Mouse (Mus musculus) adrenal gland, adult 8-10 months (tissue): Measurements from ENCODE around the gene Klhl25. TPM values are rescaled to one million over a fixed set of nuclear protein-coding genes. Genes with fewer than 3 reads are reported as not detected.
"Not testable (repeated sequence)": the region's sequence is repeated elsewhere in the genome, so short reads cannot be mapped to it uniquely, and the experiment has no call there.

Experiments used
- DNase-seq: peaks from one replicate; pipeline ENCODE4 v3.0.0; 2022
- total RNA-seq, 4 experiments: library from RNA; stranded (reverse); gene quantifications; 2 replicates each; pipeline ENCODE4 v1.2.4; 2022

Klhl25 gene
- total RNA-seq, result 10 to 100 TPM; 15.2 to 18.5 (median 17.5) TPM

DNA sequence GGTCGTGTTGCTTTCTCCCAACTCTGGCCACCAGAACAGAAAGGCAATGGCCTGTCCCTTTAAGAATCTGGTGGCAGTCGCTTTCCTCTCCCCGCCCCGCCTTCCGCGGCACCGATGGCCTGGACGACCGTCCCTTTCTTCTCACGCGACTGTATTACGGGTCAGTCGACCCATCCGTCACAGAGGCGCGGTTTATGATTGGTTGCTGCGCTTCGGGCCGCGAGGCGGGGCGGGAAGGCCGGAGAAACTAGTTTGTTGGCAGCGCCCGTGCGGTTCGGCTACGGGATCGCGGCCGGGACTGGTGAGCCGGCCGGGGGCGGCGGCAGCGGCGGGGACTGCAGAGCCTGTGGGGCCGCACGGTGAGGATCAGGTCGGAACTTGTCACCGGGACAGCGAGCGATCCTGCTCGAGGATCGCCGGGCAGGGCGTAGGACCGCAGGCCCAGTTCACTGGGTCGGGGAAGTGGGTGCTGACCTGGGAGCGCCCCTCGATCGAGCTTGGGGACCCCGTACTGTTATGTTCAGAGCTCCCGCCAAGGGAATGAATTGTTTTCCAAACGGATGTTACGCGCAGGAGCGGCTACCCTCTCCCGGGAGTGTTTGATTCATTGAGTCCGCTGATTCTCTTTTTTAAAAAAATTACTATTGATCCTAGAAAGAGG, at the start of gene Klhl25:
Gene Klhl25, plus strand, starts transcription at position 196 of the 661 bp plus-strand sequence.
- DNase-seq, result peak; percentile 97

DNA sequence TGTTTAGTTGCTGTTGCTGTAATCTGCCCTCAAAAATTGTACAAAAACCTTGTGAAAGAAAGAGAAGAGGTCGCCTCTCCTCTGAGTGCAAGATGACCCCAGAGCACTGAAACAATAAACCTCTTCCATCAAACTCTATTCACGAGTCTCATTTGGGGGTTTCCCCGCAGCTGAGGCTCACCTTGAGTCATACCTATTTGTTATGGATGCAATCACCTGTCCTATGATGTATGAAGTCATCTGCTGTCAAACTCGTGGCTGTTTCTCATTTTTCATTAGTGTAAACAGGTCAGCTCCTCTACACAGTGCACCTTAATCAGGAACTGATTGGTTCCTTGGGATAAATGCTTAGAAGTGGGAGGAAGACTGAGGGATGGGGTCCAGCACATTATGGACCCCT, 47.6 kb upstream of the Klhl25 start:
- no peak for DNase-seq

DNA sequence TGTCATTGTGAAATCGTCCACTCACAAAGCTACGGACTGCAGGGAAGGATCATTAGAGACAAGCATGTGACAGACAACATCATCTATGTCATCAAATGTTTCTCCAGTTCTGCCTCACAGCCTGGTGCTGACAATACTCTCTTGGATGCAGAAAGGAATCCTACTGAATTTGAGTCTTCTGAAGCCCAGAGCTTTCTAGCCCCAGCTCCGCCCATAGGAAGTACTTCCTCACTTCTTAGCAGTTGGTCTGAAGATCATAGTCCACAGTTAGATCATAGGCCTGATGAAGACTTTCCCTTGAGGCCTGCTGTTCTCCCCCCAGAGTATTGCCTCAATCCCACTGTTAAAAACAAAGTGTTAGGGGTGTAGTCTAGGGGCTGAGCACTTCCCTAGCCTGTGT, 47.1 kb upstream of the Klhl25 start:
- no peak for DNase-seq

DNA sequence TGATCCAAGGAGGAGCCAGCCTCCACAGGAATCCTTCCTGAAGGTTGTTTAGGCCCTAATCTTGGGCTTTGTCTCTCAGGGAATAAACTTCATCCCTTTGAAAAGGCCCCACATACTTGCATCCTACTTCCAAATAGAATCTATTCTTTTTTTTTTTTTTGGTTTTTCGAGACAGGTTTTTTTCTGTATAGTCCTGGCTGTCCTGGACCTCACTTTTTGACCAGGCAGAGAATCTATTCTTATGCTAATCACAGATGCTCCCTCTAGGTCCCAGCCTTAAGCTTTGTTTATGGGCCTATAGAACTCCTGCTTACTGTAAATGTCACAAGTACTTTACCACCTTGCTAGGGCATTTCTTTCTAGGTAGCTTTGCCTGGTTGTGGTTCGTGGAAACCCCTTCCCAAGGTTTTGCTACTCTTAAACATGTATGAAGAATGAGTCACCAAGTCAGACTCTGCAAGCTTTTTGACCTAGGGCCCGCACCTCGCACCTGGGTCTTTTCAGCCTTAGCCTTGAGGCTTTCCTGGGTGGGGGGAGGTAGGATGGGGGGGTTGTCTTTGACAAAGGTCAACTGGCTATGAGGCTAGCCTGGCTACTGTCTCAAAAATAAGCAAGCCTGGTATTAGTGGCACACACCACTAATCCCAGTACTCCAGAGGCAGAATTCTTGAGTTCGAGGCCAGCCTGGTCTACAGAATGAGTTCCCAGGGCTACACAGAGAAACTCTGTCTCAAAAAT, 46.3 kb upstream of the Klhl25 start:
- no peak for DNase-seq

DNA sequence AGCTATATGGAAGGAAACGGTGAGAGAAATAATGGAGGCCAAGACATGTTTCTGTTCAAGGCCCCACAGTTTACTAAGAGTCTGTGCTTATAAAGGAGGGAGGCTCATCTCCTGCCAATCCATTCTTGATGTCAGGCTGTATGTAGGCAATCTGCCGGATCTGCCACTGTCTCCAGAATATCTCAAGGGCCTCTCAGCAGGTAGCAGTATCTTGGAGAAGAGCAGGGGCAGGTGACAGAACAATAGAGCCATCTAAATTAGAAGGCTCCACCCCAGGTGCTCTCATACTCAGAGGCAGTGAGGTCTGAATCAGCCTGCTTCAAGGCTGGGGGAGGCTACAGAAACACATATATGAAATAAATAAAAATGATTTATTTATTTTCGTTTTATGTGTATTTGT, 45.2 kb upstream of the Klhl25 start:
- DNase-seq, result no peak

DNA sequence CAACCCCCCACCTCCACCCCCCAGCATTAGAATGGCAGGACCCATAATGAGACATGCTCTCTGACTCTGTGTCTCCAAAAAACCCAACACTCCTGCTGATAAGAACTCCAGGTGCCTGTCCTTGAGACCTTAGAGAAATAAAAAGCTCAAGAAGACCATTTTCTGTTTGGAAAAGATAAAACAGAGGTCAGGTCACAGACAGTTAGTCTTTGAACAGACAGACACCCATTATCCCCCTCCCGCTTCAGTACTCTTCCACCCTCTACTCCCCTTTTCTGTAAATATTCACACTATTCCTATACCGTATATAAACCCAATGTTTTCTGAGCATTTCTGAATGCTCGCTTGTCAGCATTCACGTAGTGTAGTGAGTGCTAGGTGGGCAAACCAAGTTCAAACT, 41.9 kb upstream of the Klhl25 start:
- no peak for DNase-seq

DNA sequence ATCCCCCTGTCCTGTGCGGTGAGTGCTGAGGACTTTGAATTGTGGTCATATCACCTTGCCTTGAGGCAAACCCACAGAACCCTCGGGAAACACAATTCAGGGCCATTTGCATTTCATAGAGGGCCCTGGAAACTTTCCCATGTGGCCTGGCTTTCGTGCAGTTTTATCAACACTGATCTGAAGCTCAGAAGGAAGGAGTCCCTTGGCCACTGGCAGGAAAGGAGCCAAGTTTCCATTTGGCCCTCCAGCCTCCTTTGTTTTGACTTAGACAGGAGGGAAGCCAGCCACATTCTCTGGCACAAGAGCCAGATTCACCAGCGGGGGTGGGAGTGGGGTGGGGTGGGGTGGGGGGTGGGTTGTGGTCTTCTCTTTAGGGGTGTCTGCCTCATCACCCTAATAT, 41.4 kb upstream of the Klhl25 start:
- DNase-seq, result peak; percentile 45

DNA sequence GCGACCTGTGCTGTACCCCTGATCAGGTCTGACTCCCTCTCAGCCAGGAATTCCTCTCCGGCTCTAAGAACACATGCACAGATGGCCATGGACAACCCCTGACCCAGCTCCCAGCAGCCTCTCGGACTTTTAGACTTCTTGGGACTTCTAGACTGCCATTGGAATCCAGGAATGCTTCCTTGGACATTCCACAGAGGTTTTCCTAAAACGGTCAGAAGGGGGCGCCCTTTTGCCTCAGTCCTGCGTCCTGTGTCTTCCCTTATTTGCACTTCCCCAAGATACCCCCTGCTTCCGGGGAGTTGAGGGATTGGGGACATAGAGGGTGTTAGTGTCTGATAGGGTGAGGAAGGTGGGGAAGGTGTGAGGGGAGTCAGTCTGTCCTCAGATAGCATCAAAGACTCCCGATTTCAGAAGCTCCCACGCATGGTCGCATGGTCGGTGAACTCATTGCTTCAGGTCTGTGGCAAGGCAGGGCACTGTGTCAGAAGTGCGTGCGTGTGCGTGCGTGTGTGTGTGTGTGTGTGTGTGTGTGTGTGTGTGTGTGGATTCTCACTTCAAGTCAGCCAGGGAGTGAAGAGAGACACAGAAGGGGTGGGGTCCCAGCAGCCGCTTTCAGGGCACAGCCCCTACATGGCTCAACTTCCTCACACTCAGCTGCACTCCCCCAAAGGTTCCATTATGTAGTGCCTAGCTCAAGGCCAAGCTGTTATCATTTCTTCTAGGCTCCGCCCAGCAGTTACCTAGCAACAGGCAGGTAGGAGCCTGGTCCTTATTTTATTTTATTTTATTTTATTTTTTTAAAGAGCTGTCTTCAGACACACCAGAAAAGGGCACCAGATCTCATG, 40.4 kb upstream of the Klhl25 start:
- no peak for DNase-seq

DNA sequence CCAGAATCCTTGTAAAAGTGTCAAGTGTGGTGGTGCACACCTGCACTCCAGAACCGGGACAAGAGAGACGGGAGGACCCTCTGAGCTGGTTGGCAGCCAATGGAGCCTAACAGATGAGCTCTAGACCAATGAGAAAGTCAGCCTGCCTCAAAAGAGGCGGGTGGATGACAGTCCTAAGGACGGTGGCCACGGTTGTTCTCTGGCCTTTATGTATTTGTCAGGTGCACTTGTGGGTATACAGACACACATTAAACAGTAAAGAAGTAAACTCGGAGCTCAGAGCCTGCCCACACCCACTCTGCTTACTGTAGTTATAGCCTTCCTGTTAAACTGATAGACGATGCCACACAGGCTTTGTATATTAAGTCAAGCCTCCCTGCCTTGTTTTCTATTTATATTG, 27.4 kb upstream of the Klhl25 start:
- DNase-seq, result no peak

DNA sequence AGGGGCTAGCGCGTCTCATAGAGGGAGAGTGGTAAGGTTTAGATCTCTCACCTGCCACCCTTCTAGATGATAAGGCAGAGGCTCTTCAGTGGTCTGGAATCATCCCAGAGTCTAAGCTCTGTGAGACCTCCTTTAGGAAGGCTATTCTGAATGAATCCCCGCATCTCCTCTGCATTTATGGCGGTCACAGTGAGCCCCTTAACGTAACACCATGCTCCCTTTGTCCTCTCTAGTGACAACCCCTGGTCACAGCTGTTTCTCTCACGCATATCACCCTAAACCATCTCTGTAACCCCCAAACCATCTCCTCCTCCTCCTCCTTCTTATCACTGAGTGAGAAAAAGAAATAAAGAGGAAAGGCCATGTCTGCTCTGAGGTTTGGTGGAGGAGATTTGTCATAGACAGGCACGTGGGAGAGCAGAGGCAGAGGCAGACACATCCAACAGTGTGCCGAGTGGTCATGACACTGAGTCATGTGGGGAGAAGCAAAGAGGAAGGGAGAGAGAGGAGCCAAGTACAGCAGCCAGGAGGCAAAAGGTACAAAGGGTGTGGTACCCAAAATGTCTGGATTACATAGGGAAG, 25.9 kb upstream of the Klhl25 start:
- no peak for DNase-seq

DNA sequence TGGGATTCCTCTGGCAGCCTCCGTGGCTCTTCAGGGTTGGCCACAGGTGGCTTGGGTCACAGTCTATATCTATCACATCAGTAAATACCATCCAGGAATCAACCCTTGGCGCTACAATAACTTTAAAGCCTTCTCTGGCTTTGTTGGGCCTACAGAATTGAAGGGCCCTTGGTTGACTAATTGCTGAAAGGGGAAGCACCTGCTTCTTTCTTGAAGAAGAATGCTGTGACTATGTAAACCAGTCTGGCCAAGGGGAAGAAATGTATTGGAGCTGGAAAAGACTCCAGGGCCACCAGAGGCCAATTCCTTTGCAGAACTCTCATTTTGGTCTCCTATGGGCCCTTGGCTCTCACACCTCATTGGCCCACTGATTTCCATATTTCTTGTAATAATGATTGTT, 25.0 kb upstream of the Klhl25 start:
- no peak for DNase-seq

DNA sequence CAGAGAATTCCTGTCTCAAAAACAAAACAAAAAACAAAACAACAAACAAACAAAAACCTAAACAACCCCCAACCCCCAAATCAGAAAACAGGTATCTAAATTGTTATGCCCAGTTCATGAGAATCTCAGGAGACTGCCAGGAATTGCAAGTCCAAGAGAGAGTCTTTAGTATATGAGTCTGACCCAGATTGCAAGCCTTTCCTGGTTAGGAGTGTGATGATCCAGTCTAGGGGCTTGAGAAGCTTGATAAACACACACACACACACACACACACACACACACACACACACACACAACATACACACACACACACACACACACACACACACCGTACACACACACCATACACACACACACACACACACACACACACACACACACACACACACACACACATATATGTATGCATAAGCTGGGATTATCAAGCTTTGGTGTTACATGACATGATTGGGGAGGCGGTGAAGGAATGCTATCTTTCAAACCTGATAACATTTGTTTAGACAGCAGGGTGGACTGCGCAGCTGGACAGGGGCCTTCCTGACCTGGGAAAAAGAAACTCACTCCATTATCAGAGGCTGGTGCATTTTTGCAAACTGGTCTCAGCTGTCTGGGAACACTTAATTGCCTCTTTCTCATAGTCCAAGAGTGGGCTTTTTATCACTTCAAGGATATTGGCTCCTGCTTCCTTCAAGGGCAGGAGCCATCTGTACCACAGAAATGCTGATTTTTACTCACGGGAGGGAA, 21.6 kb upstream of the Klhl25 start:
- DNase-seq, result no peak

DNA sequence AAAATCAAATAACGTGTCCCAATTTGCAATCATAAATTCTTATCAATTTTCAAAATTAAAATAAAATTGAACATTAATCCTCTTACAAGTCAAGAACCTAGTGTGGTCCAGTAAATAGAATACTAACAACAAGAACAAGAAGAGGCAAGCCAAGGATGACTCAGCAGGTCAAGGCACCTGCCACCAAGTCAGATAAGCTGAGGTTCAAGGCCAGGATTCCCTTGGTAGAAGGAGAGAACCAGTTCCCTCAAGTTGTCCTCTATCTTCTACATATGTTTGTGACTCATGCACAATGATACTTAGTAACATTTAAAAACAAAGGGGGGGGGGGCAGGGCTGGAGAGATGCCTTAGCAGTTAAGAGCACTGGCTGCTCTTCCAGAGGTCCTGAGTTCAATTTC, 20.8 kb upstream of the Klhl25 start:
- peak; percentile 59 for DNase-seq

DNA sequence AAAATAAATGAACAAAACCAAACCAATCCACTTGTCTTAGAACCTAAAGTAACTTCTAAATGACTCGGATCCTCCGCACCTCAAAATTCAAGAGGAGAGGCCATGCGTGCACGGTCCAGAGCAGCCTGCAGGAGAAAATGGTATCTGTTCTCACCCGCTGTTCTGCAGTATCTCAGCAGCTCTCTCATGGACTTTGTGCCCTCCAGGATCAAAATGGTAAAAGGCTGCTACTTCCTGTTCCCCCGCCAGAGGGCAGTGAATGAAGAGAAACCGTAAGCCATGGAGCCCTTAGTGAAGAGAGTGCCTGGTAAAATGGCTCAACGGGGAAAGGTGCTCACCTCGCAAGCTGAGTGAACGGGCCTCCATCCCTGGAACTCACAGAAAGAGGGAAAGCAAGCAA, 20.3 kb upstream of the Klhl25 start:
- DNase-seq, result peak; percentile 41

DNA sequence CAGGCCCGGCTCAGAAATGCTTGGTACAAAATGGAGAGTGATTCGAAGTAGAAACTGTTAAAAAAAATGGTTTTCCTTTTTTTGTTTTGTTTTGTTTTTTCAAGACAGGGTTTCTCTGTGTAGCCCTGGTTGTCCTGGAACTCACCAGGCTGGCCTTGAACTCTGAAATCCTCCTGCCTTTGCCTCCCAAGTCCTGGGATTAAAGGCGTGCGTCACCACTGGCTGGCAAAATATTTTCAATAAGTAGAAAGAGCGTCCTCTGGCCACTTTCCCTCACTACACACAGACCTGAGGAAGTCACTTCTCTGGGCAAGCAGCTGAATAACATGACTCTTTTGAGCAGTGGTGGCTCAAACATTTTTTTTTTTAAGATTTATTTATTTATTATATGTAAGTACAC, 19.6 kb upstream of the Klhl25 start:
- no peak for DNase-seq

DNA sequence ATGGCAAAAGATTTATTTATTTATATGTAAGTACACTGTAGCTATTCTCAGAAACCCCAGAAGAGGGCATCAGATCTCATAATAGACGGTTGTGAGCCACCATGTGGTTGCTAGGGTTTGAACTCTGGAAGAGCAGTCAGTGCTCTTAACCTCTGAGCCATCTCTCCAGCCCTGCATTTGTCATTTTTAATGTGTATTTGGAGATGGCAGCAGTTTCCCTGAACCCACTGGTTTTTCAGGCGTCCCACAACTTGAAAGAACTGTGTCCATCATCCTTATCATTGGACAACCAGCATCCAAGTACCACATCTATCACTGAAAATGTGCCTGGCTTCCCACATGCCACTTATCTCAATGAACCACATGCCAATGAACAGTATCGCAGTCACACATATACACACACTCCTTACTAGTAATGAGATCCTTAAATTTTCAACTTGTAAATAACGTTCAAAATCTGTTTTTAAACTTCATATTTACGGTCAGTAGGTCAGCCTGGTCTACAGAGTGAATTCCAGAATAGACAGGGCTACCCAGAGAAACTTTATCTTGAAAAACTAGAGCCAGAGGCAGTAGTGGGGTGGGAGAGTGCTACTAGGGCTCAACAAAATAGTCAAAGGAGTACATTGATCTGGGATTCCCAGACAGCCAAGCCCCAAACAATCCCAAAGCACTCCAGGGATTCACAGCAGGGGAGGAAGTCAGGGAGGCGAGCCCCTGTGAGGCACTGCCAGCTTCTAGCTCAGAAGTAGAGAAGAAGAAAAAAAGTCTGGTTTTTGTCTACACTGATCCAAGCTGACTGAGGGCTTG, 17.7 kb upstream of the Klhl25 start:
- DNase-seq, result no peak

DNA sequence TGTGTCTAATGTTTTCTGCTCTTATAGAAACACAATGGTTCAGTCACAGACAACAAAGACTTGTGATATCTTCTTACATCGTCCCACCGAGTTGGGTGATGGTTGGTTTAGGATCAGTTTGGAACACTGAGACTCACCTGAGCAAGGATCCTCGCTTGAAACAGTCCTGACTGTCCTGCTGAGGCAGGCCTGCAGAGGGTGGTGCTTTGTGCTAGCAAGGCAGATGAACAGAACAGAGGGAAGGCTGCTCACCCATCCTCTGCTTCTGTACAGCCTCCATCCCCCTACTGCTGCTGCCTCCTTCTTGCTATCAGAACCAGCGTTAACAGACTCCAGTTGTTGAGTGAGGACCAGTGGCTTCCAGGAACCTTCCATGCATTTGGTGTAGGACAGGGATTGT, 14.2 kb upstream of the Klhl25 start:
- DNase-seq, result not testable (repeated sequence)

DNA sequence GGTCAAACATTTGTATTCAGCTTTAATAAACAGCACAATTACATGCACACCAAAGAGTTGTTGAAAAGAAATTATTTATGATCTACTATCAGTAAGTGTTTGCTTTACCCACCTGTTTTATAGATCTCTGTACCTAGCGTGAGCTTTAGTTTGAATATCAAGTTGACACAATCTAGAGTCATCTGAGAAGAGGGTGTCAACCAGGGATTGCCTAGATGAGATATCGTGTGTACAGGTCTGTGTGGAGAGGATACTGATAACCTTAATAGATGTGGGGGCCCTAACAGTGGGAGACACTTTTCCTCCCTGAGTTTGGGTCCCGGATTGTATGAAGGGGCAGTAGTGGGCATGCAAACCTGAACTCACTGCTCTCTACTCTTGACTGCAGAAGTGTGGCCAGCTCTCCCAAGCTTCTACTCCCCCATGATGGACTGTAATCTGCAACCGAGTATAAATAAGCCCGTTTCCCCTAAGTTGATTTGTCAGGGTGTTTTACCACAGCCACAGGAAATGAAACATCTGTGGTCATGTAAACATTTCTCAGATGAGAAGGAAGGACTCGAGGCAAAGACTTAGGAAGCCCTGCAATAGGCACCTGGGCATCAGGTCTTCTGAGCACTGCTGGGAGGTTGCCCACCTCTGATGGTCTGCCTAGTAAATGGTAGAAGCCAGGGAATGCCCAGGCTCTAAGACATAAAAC, 13.0 kb upstream of the Klhl25 start:
- DNase-seq, result not testable (repeated sequence)

DNA sequence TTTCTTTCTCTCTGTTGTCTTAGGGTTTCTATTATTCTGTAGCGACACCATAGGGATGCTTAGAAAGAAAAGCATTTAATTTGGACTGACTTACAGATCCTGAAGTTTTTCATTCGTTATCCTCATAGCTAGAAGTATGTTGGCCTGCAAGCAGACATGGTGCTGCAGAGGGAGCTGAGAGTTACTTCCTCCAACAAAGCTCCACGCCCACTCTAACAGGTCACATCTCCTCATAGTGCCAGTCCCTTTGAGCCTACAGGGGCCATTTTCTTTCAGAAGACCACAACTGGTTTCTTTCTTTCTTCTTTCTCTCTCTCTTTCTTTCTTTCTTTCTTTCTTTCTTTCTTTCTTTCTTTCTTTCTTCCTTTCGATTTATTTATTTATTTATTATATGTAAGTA, 8.0 kb upstream of the Klhl25 start:
- DNase-seq, result no peak

DNA sequence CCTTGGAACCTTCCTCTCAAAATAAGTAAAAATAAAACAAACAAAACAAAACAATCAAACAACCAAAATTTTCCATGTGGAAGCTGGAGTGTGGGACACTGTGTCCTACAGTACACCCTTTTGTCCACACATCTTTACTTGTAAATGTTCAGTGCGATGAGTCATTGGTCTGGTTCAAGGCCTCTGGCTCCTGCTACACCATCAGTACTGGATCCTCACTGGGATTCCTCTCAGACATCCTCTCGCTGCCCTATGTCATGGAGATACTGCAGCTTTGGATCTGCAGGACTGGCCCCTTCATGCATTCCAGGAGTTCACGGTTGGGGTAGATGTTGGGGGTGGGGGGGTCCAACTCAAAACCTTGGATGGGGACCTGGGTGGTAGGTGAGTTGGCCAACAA, 5.8 kb upstream of the Klhl25 start:
- DNase-seq, result no peak

DNA sequence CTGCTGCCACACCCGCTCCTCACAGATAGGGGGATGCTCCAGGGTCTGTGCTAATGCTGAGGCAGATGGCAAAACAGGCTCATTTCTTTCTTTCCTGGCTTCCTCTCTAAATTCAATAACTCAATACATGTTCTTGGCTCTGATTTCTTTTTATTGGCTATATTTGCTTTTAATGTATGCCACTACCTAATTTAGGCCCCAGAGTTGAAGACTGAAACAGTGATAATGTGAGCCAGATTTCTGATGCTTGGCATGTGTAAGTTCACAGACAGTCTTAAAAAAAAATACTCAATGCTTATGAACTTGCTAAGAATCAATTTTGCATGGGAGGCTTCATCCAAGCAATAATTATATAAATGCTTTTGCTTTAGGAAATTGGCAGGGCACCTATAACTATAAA, 2.2 kb upstream of the Klhl25 start:
- no peak for DNase-seq
